Mouse (Mus musculus) right cerebral cortex, postnatal 36 days (tissue): ENCODE data around the gene Gm21739.
"Not testable (repeated sequence)": the region's sequence is repeated elsewhere in the genome, so short reads cannot be mapped to it uniquely, and the experiment has no call there.

Experiments
- DNase-seq, 2 experiments: peaks; one replicate each; pipeline ENCODE4 v3.0.0; 2022; ENCODE audit warnings: low spot score in 2 of 2, mixed read lengths in 1 of 2

Gm21739 gene

GRCm38 (mm10) chrY:44264344-44264743 is at the start of gene Gm21739:
TSS of gene Gm21739 (minus strand) at chrY:44264444.
- DNase-seq = not testable (repeated sequence)
